8 mouse cellular contexts compared by ENCODE assay signal in genomic region chr16:77643871-77644720, GRCm38 (mm10). TPM values are rescaled to one million over a fixed set of nuclear protein-coding genes. Genes with fewer than 3 reads are reported as not detected.
DNase-seq lines count a peak whose midpoint lies in the region; ATAC-seq and TF ChIP-seq lines count a peak whose summit lies in the region.

No protein-coding gene starts in this region.

- H3K4me1 ChIP-seq in bone marrow macrophage, adult 2 months (ENCODE audit: control insufficient read depth, insufficient read depth, low read length), result peaks cover 10% of the 10 kb centered on the region
- H3K4me1 ChIP-seq in heart, embryonic 13.5 days, result peaks cover 24% of the 10 kb centered on the region
- no peaks in the 10 kb centered on the region; the same call in 1 of the 2 replicates for H3K4me1 ChIP-seq in kidney, postnatal 0 days (replicated peaks; ENCODE audit: insufficient read depth, low read length)
- H3K4me1 ChIP-seq in liver, embryonic 12.5 days, result 0 out of 2 replicates have a peak, but pooled peaks cover 5% of the 10 kb centered on the region

- peak overlapping the region; percentile 63 for H3K27ac ChIP-seq in bone marrow macrophage, adult 2 months (ENCODE audit: insufficient read depth, low read depth, low read length)
- peak overlapping the region; percentile 67 for H3K27ac ChIP-seq in heart, embryonic 13.5 days (replicated peaks)
- no peak overlapping the region for H3K27ac ChIP-seq in kidney, postnatal 0 days
- H3K27ac ChIP-seq in liver, embryonic 12.5 days, result no peak overlapping the region

- no peaks in the 10 kb centered on the region for H3K79me3 ChIP-seq in C2C12 (ENCODE audit: low read depth)

- H3K4me2 ChIP-seq in heart, embryonic 13.5 days, result peak overlapping the region; percentile 86
- peak overlapping the region; percentile 92 for H3K4me2 ChIP-seq in kidney, postnatal 0 days (ENCODE audit: low read length)
- peak overlapping the region; percentile 63 for H3K4me2 ChIP-seq in liver, embryonic 12.5 days

- WGBS in heart, embryonic 13.5 days, result 4% methylated on average over 31 of the region's 31 CpGs
- WGBS in kidney, postnatal 0 days, result 2% methylated on average over 31 of the region's 31 CpGs
- WGBS in liver, embryonic 12.5 days (ENCODE audit: insufficient replicate concordance), result 6% methylated on average over 31 of the region's 31 CpGs

- peak; percentile 55 for DNase-seq in fibroblast of lung, adult 2 months (ENCODE audit: low read depth)
- peak; percentile 76 for DNase-seq in kidney, postnatal 0 days (ENCODE audit: low spot score)
- peak; percentile 9 to 30 for DNase-seq in natural killer cell, adult 2 months (ENCODE audit: low spot score in 2 of 2)
- DNase-seq in testis, postnatal 10 days (ENCODE audit: low spot score), result peak; percentile 68

- H3ac ChIP-seq in C2C12 (ENCODE audit: control insufficient read depth, insufficient read length, low read depth), result peak overlapping the region; percentile 51

- peak overlapping the region; percentile 29 for H3K4me3 ChIP-seq in C2C12 (ENCODE audit: insufficient read depth, poor library complexity, severe bottlenecking)
- peak overlapping the region; percentile 54 for H3K4me3 ChIP-seq in bone marrow macrophage, adult 2 months (ENCODE audit: insufficient read depth, low read length)
- peak overlapping the region; percentile 59 for H3K4me3 ChIP-seq in heart, embryonic 13.5 days
- H3K4me3 ChIP-seq in kidney, postnatal 0 days (replicated peaks; ENCODE audit: low read depth, low read length), result peak overlapping the region; percentile 49
- peak overlapping the region; percentile 42 for H3K4me3 ChIP-seq in liver, embryonic 12.5 days

- H3K36me3 ChIP-seq in C2C12 (ENCODE audit: control insufficient read depth, insufficient read depth), result no peaks in the 10 kb centered on the region
- no peaks in the 10 kb centered on the region for H3K36me3 ChIP-seq in heart, embryonic 13.5 days
- H3K36me3 ChIP-seq in kidney, postnatal 0 days (ENCODE audit: insufficient read depth, low read length), result no peaks in the 10 kb centered on the region
- no peaks in the 10 kb centered on the region for H3K36me3 ChIP-seq in liver, embryonic 12.5 days

- ATAC-seq in heart, embryonic 13.5 days (ENCODE audit: extremely low read depth, insufficient number of reproducible peaks, low FRiP score, low TSS enrichment), result peak; percentile 46; the same call in 1 of the 2 replicates
- ATAC-seq in kidney, postnatal 0 days (replicated peaks; ENCODE audit: low FRiP score, low read depth), result peak; percentile 92
- ATAC-seq in liver, embryonic 12.5 days, result 0 out of 2 replicates have a peak, but pooled peaks have one; percentile 42

- no peak for TF ChIP-seq POLR2A in bone marrow macrophage, adult 2 months (IDR thresholded peaks at IDR 0.05; ENCODE audit: borderline replicate concordance, low read depth, low read length)

- no peaks in the 10 kb centered on the region for H3K9me3 ChIP-seq in heart, embryonic 13.5 days
- H3K9me3 ChIP-seq in kidney, postnatal 0 days (replicated peaks; ENCODE audit: low read length), result no peaks in the 10 kb centered on the region
- no peaks in the 10 kb centered on the region for H3K9me3 ChIP-seq in liver, embryonic 12.5 days (replicated peaks)

- H3K27me3 ChIP-seq in C2C12 (ENCODE audit: control insufficient read depth, insufficient read depth, insufficient read length), result no peaks in the 10 kb centered on the region
- H3K27me3 ChIP-seq in heart, embryonic 13.5 days (replicated peaks), result no peaks in the 10 kb centered on the region
- H3K27me3 ChIP-seq in kidney, postnatal 0 days (ENCODE audit: insufficient read depth, low read length), result no peaks in the 10 kb centered on the region
- no peaks in the 10 kb centered on the region for H3K27me3 ChIP-seq in liver, embryonic 12.5 days (replicated peaks)

- TF ChIP-seq CTCF in C2C12 (IDR thresholded peaks at IDR 0.05; ENCODE audit: control insufficient read depth, insufficient read depth, insufficient read length), result no peak
- no peak for TF ChIP-seq CTCF in bone marrow macrophage, adult 2 months (IDR thresholded peaks at IDR 0.05; ENCODE audit: low read depth, low read length)
- no peak for TF ChIP-seq CTCF in kidney, postnatal 0 days (IDR thresholded peaks at IDR 0.05; ENCODE audit: low read depth)

- no peaks in the 10 kb centered on the region for H3K79me2 ChIP-seq in C2C12 (ENCODE audit: control insufficient read depth, insufficient read depth)

- peak overlapping the region; percentile 81 for H3K9ac ChIP-seq in heart, embryonic 13.5 days
- peak overlapping the region; percentile 53 for H3K9ac ChIP-seq in kidney, postnatal 0 days (ENCODE audit: low read depth, low read length)
- no peak overlapping the region for H3K9ac ChIP-seq in liver, embryonic 12.5 days

TF ChIP-seq in C2C12, 6 proteins besides CTCF, POLR2A, EP300 and RAD21:
- peak; percentile 43 for TF ChIP-seq MAX (IDR thresholded peaks at IDR 0.05)
- TF ChIP-seq USF1 (IDR thresholded peaks at IDR 0.05; ENCODE audit: low read depth), result peak; percentile 89
- no peak for TF ChIP-seq FOSL1 (IDR thresholded peaks at IDR 0.05; ENCODE audit: insufficient read depth, low read length, poor library complexity, severe bottlenecking)
- TF ChIP-seq MYOD1 (IDR thresholded peaks at IDR 0.05; ENCODE audit: control insufficient read depth, insufficient read length, low read depth), result no peak

RNA-seq across cellular contexts. Expression of gene Gm11146, which starts 42.2 kb away (rescaled TPM):
- polyA plus RNA-seq in C2C12 (2012; fragmentation: generic; extraction: Trizol), result not detected
- polyA plus RNA-seq in bone marrow macrophage, adult 2 months (2012; ENCODE audit: insufficient read depth, insufficient read length, missing spikeins), result not detected in 2 replicates
- not detected in 2 replicates for polyA plus RNA-seq in heart, embryonic 13.5 days (2015; fragmentation: Nextera tagmentation; extraction: Ambion mirVana)
- not detected in 2 replicates for polyA plus RNA-seq in kidney, postnatal 0 days (2015; fragmentation: Nextera tagmentation; extraction: Ambion mirVana)
- not detected in 2 replicates for polyA plus RNA-seq in liver, embryonic 12.5 days (2016; fragmentation: Nextera tagmentation; extraction: Ambion mirVana)

Comparison
In these comparisons a context has a peak if more than half of its experiments do, and no peak if none do; other contexts are left out.
1. H3K27ac ChIP-seq: peak in bone marrow macrophage, adult 2 months (single experiment) and heart, embryonic 13.5 days (single experiment); none in kidney, postnatal 0 days (single experiment) and liver, embryonic 12.5 days (single experiment).
2. DNase-seq: peak in every context shown above with its lines; median percentile 76 in kidney, postnatal 0 days; 68 in testis, postnatal 10 days; 55 in fibroblast of lung, adult 2 months; 20 in natural killer cell, adult 2 months.
3. ATAC-seq: peak in every context shown above with its lines; median percentile 92 in kidney, postnatal 0 days; 46 in heart, embryonic 13.5 days; 42 in liver, embryonic 12.5 days.
4. Peak in every context shown above with its lines, with median percentiles within 50 percentile points of each other: H3K4me3 ChIP-seq and H3K4me2 ChIP-seq.